Mouse (Mus musculus): ENCODE measurements around the gene Sbf1.

Gene Sbf1

DNA sequence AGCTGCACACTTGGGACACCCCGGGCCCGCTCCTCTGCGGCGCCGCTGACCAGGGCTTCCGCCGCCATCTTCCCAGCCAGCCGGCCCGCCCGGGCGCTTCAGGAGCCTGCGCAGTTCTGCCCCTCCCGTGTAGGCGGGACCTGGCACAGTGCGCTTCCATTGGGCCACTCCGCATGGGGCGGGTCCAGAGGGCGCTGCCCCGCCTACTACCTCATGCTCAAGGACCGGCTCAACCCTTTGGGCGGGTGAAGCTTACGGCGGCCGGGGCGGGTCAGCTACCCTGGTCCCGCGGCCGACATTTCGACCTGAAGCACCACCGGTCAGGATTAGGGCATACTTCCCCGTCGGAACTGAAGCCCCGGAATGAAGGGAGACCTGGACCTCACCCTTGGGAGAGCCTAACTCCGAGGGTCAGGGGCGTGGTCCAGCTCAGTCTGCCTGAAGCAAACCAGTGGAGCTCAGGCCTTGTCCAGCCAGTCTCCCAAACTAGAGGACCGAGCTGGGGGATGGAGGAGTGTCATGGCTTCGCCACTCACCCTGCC lies at the start of gene Sbf1:
Gene Sbf1, minus strand, starts transcription at position 122 of the 542 bp plus-strand sequence.
- peak; percentile 96 to 98 for DNase-seq

DNA sequence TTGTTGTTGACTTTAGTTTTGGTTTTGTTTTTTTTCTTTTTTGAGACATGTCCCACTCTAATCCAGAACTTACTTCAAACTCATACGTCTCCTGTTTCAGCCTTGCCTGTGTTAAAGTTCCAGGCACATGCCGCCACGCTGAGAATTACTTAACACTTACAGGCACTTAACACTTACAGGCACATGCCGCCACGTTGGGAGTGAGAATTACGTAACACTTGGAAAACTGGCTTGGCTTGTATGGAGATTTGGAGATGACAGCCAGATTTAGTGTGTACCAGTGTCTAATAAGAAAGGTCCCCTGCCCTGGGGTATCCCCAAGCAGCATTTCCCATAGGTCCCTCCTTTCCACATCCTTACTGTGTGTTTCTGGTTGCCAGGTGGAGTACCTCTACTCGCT lies 47.9 kb upstream of the Sbf1 start:
- DNase-seq = no peak

DNA sequence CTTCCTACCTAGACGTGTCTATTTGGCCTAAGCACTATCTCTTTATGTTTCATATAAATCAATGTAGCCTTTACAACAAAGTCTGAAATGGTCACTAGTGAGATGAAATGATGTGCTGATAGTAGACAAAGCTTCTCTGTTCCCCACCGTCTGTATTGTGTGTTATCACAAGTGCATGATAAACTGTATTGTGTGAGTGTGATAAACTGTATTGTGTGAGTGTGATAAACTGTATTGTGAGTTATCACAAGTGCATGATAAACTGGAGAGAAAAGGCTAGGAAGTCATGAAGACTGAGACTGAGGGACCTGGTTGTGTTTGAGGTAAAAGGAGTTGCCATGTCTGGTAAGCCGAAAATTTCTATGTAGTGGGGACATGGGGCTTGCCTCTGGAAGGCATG lies 43.7 kb upstream of the Sbf1 start:
- no peak for DNase-seq

DNA sequence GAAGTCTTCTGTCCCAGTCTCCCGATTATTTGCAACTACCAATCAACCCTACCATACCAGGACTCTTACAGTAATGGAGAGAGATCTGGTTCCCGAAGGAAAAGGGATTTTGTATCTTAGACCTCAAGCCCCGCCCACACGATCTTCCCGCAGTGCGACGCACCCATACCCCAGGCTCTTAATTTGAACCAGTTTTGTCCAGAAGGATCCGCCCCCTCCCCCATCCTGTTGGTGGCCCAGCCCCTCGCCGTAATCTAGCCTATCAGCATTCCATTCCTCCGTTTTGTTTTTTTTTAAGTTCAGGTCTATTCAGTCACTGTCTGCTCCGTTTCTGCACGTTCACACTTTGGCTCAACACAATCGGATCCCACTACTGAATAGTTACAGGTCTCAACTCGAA lies 41.3 kb upstream of the Sbf1 start:
- DNase-seq = no peak

DNA sequence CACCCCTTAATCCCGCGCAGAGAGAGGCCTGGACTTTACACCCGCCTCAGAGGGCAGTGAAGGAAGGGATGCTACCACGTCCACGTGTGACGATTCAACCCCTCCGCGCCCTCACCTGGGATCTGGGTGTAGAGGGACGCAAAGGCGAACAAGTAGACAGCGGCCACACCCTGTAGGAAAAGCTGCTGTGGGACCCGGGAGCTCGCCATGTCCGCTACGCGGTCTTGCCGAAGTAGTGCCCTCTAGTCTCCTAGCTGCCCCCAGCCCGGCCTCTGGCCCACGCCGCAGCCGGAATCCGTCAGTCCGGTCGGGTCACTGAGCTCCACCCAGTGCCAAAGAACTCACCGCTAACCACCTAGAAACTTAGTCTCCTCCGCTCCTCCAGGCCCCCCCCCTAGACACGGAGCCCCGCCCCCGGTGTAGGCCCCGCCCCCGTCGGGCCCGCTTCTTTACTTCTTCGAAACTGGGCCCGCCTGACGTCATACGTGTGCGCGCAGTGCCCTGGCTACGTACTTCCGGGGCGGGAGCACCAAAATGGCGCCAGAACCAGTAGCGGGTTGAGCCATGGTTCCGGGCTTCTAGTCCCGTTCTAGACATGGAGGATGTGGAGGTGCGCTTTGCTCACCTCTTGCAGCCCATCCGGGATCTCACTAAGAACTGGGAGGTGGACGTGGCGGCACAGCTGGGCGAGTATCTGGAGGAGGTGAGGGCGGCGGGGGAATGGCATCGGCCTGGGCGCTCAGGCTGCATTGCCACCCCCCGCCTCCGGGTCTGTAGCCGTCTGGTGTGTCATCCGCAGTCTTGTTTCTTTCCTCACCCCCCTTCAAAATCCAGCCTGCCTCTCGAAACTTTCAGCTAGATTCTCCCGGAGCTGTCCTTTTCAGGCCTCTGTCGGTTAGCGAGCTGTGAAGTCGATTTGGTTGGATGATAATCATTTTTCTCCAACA lies 40.4 kb upstream of the Sbf1 start, which contains the start of the genes Lmf2 and Ncaph2:
Gene Lmf2, minus strand, starts transcription at position 419 of the 947 bp plus-strand sequence.
Gene Ncaph2, plus strand, starts transcription at position 479 of the 947 bp plus-strand sequence.
- DNase-seq = peak; percentile 90 to 95

DNA sequence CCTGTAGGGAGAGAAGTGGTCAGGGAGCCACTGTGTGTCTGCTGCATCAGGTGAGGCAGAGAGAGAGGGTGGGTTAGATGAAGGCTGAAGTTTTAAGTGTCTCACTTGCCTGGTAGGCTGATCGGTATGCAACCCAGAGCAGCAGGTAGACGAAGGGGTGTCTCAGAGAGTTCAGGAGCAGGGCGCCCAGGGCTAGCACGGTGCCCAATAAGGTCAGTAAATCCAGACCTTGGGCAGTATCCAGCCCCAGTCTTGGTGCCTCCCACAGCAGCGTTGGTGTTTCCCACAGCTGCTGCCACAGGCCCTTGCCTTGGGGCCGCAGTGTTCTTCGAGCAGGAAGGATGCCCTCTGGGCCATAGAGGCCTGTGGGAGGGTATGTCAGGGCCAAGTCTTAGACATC lies 39.3 kb upstream of the Sbf1 start:
- DNase-seq = no peak

DNA sequence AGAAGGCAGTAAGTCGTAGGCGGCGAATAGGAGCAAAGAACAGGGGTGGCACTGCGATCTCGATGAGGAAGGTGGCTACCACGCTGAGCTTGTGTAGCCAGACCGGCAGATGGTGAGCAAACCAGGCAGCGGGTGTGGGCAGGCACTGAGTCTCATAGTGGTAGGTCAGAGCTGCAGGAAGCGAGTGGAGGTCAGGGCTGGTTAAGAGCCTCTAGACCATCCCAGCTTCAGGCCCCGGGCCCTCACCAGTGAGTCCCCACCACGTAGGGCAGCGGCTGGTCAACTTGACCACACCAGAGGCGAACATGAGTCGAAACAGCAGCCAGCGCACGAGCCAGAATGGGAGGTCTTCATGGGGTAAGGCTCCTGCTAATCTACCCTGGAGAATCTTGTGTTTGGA lies 38.7 kb upstream of the Sbf1 start:
- no peak for DNase-seq

DNA sequence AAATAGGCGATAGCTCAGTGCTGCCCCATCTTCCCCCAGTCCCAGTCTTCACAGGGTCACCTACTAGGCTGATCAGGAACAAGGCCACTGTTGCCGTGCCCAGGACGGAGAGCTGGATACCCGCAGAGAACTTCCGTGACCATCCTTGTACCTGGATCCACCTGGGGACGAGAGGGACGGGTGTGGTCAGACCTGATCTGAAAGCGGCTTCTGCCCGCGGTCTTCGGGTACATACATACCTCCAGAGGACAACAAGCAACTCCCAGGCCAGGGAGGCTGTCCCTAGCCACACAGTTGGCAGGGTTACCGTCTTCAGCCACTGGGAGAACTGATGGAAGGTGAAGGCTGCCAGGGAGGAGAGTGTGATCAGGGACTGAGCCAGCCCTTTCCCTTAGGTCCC lies 37.7 kb upstream of the Sbf1 start:
- no peak for DNase-seq

DNA sequence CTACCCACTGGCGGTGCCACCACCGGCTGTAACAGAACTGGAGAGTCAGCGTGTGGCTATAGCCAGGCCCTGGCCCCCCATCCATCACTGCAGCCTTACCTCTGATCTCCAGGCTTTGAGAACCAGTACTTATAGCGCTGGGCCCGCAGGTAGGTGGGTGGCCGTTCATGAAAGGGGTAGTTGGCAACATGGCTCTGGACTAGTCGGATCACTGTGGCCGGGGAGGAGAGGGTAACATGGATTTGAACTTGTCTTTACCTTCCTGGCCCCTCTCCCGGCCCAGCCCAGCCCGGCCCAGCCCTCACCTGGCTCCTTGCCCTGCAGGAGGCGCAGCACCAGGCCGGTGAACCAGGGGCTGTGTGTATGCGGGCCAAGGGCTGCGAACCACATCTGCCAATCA lies 36.9 kb upstream of the Sbf1 start:
- DNase-seq = no peak

DNA sequence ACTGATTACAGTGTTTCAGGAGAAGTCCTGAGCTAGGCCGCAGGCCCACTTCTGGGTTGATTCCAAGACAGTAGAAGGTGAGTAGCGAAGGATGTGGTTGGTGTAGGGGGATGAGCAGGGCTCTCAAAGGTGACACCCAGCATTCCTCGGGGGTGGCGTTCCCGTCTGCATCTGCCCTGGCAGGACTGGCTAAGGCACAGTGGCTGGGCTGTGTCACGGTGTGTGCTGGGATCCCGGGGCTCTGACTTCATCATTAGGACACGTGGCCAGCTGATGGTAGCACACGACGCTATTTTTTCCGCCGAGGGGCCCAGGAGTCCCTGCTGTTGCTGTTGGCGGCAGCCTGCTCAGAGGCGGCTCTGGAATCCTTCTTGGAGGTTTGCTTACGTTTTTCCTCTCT lies 36.2 kb upstream of the Sbf1 start:
- no peak for DNase-seq

DNA sequence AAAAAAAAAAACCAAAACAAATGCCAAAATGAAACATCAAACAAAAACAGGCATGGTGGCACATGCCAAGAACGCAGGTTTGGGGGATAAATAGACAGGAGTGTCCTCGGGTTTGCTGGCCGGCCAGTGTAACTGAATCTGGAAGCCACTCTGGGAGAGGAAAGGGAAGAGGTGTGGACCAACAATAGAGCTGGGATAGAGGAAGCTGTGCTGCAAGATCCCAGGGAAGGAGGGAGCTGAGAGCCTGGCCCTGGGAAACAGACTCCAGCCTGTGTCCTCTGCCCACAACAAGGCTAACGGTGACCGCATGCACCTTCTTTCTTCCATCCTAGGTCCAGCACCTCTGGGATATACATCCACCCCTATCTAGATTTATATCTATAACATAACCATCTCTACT lies 35.3 kb upstream of the Sbf1 start:
- DNase-seq = no peak

DNA sequence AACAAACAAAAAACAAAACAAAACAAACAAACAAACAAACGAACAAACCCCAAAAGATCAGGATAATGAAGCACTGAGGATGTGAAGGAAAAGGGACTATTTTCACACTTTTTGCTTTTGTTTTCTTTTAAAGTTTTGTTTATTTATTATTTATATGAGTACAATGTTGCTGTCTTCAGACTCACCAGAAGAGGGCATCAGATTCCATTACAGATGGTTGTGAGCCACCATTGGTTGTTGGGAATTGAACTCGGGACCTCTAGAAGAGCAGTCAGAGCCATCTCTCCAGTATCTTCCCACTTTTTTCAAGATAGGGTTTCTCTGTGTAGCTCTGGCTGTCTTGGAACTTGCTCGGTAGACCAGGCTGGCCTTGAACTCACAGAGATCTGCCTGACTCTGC lies 28.2 kb upstream of the Sbf1 start:
- no peak for DNase-seq

DNA sequence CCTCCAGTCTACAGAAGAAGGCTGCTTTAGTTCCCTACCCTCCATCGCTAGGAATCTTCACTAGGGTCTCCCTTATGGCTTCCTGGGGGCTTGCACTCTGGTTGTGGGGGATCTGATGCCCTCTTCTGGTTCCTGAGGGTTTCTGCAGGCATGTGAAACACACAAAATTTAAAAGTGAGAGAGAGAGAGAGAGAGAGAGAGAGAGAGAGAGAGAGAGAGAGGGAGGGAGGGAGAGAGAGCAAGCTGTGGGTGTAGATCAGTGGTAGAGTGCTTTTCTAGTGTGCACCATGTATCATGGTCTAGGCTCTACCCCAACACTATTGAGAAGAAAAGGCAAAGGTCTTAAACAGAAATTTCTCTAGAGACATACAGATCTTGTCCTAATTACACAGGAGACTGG lies 26.6 kb upstream of the Sbf1 start:
- no peak for DNase-seq

DNA sequence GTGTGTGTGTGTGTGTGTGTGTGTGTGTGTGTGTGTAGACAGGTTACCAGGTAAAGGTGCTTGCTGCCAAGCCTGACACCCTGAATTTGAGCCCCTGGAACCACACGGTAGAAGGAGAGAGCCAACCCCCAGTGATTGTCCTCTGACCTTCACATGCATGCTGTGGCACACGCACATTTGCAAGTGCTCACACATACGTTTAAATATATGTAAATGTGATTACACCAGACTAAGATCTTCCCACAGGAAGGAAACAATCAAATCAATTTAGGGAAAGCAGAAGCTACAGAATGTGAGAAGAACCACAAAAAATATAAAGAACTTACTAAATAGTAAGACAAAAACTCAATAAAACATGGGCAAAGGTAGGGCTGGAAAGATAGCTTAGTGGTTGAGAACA lies 25.0 kb upstream of the Sbf1 start:
- no peak for DNase-seq

DNA sequence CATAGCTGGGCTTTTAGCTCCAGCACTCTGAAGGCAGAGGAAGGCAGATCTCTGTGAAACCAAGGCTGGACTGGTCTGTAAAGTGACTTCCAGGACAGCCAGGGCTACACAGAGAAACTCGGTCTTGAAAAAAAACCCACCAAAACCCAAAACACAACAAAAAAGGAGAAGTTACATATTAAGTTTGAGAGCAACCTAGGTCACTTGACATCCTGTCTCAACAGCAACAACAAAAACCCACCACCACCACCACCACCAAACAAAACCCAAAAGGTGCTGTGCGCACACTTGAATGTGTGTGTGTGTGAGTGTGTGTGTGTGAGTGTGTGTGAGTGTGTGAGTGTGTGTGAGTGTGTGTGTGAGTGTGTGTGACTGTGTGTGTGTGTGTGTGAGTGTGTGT lies 24.6 kb upstream of the Sbf1 start:
- no peak for DNase-seq

DNA sequence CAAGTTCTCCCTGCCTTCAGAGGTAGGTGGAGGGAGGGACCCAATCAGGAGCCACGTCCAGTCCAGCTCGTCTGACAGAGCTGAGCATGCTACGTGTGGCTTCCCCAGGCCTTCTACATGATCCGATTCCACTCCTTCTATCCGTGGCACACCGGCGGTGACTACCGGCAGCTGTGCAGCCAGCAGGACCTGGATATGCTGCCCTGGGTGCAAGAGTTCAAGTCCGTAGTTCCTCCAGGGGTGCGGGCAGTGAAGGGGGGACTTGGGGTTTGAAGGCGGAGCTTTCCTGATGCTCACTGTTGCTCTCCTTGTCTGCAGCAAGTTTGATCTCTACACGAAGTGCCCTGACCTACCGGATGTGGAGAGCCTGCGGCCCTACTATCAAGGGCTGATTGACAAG lies 21.3 kb upstream of the Sbf1 start:
- DNase-seq = no peak

DNA sequence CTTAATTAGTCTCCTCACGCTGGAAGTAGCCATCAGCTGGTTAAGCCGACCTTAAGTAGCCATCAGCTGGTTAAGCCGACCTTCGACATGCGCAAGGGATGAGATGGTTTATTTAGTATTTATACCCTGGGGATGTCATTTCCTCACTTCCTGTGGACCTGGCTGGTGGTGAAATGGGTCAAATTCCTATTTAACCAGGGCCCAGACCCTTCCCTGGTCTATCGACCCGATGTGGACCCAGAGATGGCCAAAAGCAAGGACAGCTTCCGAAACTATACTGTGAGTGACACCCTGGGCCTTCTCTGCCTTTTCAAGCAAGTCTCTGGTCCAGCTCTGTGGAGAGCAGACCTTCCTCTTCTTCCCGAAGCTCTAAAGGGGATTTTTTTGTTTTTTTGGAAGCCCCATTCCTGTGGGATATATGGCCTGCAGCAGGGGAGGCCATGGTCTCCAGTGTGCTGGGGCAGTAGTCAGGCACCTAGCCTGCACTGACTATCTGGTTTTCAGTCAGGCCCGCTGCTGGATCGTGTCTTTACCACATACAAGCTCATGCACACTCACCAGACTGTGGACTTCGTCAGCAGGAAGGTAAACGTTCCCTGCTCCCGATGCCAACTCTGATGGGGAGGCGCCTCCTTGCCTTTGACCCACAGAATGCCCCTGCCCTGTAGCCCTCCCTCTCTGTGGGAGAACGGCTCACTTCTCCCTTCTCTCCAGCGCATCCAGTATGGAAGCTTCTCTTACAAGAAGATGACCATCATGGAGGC lies 19.8 kb upstream of the Sbf1 start:
- no peak for DNase-seq

DNA sequence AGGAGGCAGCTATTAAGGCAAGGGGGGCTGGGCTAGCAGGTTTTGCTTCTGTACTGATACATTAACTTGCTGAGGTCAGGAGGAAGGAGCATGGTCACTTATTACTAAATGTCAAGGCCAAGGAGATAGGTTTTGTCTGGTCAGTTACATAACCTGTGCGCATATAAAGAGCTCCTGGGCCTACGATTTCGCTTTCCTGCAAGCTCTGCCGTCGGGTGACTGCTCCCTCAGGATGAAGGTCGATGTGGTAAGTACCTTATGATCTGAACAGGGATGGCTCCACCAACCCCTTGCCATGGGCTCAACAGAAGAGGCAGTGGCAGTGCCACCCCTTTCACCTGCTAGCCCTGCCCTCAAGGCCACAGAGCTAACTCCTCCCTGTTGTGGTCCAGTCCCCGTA lies 19.2 kb upstream of the Sbf1 start, which contains the start of gene Miox:
Gene Miox, plus strand, starts transcription at position 128 of the 400 bp plus-strand sequence.
- no peak for DNase-seq

DNA sequence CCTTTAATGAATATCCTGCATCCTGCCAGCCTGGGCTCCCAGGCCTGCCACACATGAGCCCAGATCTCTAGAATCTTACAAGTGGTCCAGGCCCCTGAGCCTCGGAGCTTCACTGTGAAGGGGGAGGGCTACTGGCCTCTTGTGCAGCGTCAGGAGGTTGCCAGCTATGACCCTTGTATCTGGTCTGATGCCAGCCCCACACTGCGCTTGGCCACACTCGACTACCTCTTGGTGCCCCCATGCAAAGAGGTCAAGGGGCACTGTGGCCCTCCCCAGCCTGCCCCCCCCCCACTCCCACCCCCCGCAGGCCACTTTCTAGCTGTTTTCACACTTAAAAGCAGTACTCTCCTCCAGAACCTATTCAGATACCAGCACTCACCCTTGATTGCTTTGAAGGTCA lies 11.3 kb upstream of the Sbf1 start:
- no peak for DNase-seq

DNA sequence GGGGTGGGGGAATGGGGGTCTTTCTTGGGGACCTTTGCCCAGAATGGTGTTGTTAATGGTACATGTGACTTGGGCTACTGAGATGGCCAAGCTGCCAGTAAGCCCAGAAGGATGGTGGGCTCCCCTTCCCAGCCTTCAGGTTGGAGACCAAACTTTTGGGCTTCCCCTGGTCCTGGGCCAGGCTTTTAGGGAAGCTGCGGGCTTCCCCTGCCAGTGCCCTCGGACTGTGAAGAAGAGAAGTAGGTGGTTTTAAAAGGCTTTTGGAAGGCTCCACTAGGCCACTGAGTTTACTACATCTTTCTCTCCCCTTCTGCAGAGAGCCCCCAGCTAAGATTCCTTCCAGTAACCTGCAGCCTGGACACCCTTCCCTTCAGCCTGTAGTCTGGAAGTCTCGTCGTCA lies 8.5 kb upstream of the Sbf1 start:
- DNase-seq = no peak

DNA sequence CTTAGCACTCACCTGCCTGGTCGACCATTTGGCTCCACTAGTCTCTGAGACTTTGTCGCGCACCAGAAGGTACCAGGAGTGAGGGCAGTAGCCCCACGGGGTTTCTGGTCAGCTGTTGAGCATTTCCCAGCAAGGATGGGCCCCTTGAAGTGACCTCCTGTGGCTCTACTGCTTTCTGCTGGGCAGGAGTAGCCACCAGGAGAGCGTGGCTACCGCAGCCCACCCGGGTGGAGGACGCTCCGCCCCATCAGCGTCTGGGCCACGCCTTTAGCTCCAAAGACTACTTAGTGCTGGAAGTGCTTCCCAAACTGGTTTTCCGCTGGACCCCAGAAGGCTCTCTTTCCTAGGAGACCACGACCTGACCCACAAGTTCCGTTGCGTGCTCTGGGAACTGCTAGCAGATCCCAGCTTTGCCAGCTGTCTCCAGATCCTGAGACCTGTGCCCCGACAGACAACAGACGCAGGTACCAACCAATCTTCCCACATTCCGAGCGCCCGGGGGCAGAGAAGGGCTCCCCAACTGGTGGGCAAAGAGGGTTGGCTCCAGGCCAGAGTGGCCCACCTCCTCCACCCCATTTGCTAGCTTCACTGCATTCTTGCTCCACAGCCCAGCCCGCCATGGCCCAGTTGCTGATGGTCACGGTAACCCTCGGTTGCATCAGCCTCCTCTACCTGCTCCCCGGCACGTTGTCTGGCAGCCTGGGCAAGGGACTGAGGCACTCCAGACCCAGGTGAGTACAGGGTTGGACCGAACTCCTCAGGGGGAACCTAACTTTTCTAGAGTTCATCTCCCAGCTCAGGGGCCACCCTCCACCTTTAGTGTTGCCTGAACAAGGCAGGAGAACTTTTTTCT lies 7.8 kb upstream of the Sbf1 start, which contains the start of gene Adm2:
Gene Adm2, plus strand, starts transcription at position 51 of the 853 bp plus-strand sequence.
- DNase-seq = no peak

DNA sequence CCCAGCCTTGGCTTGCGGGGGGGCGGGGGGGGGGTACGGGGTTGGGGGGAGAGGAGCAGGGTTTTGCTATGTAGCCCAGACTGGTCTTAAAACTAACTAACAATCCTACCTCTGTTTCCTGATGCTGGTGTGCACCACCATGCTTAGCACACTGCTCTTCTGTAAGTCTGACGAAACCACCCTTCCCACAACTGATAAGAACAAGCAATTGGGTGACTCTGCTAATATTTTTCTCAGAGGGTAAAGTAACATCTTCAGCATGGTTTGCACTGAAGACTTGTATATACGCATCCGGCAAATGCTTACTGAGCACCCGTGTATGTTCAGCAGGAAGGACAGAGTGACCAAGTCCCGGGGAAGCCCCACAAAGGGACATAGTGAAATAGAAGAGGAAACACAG lies 6.2 kb upstream of the Sbf1 start:
- no peak for DNase-seq
